Mouse (Mus musculus) cerebellum, adult 18-20 months (tissue): Measurements from ENCODE around the gene Epb41l3.
A peak's percentile ranks its signal among the peaks of the same experiment; 100 is the strongest.

Experiments used
- DNase-seq, 2 experiments: peaks; one replicate each; pipeline ENCODE4 v3.0.0; 2021

Epb41l3 gene

GRCm38 (mm10) chr17:69192863-69193493 lies 117.5 kb downstream of the Epb41l3 start:
- no peak for DNase-seq

GRCm38 (mm10) chr17:69194599-69194998 lies 119.1 kb downstream of the Epb41l3 start:
- DNase-seq: no peak

- no peak for DNase-seq
These were observed 120.3 kb downstream of the Epb41l3 start for GRCm38 (mm10) chr17:69195758-69196157.

GRCm38 (mm10) chr17:69196656-69197055 lies 121.2 kb downstream of the Epb41l3 start:
- no peak for DNase-seq

- DNase-seq: no peak
These were observed 123.3 kb downstream of the Epb41l3 start for GRCm38 (mm10) chr17:69198805-69199204.

GRCm38 (mm10) chr17:69199827-69200226 lies 124.3 kb downstream of the Epb41l3 start:
- DNase-seq: no peak

GRCm38 (mm10) chr17:69200936-69201335 lies 125.5 kb downstream of the Epb41l3 start:
- DNase-seq: peak in 1 of 2 experiments; percentile 30

- no peak for DNase-seq
These were observed 130.0 kb downstream of the Epb41l3 start for GRCm38 (mm10) chr17:69205282-69205999.

- DNase-seq: no peak
These were observed 132.3 kb downstream of the Epb41l3 start for GRCm38 (mm10) chr17:69207562-69208312.

- DNase-seq: no peak
These were observed 135.6 kb downstream of the Epb41l3 start for GRCm38 (mm10) chr17:69211065-69211464.

GRCm38 (mm10) chr17:69216120-69216519 lies 140.6 kb downstream of the Epb41l3 start:
- no peak for DNase-seq

- no peak for DNase-seq
These were observed 145.4 kb downstream of the Epb41l3 start for GRCm38 (mm10) chr17:69220849-69221248.

GRCm38 (mm10) chr17:69221377-69221776 lies 145.9 kb downstream of the Epb41l3 start:
- no peak for DNase-seq

GRCm38 (mm10) chr17:69221966-69222692 lies 146.6 kb downstream of the Epb41l3 start:
- DNase-seq: no peak

- no peak for DNase-seq
These were observed 150.5 kb downstream of the Epb41l3 start for GRCm38 (mm10) chr17:69225996-69226395.

GRCm38 (mm10) chr17:69227426-69228014 lies 152.0 kb downstream of the Epb41l3 start:
- DNase-seq: no peak

- no peak for DNase-seq
These were observed 154.0 kb downstream of the Epb41l3 start for GRCm38 (mm10) chr17:69229451-69229850.

- peak in 1 of 2 experiments; percentile 28 for DNase-seq
These were observed 154.7 kb downstream of the Epb41l3 start for GRCm38 (mm10) chr17:69230131-69230621.

GRCm38 (mm10) chr17:69231360-69231759 lies 155.9 kb downstream of the Epb41l3 start:
- peak; percentile 16 to 24 for DNase-seq

GRCm38 (mm10) chr17:69237172-69237571 lies 161.7 kb downstream of the Epb41l3 start:
- no peak for DNase-seq

GRCm38 (mm10) chr17:69238810-69239373 lies 163.4 kb downstream of the Epb41l3 start:
- no peak for DNase-seq

GRCm38 (mm10) chr17:69239423-69239822 lies 163.9 kb downstream of the Epb41l3 start:
- DNase-seq: no peak
